Mouse (Mus musculus) spleen, adult 18-20 months (tissue): ENCODE measurements around the gene Crb1.

Experiments used
- DNase-seq, 2 experiments: peaks; one replicate each; pipeline ENCODE4 v3.0.0; 2022; ENCODE audit warnings: mixed read lengths in 2 of 2

Gene Crb1

GRCm38 (mm10) chr1:139210505-139210904, 166.4 kb downstream of the Crb1 start:
- no peak for DNase-seq

GRCm38 (mm10) chr1:139209796-139210195, 167.1 kb downstream of the Crb1 start:
- DNase-seq, result no peak

- no peak for DNase-seq
Observed at GRCm38 (mm10) chr1:139206259-139206658, 170.6 kb downstream of the Crb1 start.

- no peak for DNase-seq
Observed at GRCm38 (mm10) chr1:139203026-139203425, 173.9 kb downstream of the Crb1 start.

- no peak for DNase-seq
Observed at GRCm38 (mm10) chr1:139194428-139195028, 182.4 kb downstream of the Crb1 start.

- no peak for DNase-seq
Observed at GRCm38 (mm10) chr1:139194011-139194410, 182.9 kb downstream of the Crb1 start.

- no peak for DNase-seq
Observed at GRCm38 (mm10) chr1:139192635-139193034, 184.3 kb downstream of the Crb1 start.

GRCm38 (mm10) chr1:139180481-139181149, 196.3 kb downstream of the Crb1 start:
- no peak for DNase-seq

GRCm38 (mm10) chr1:139179707-139180106, 197.2 kb downstream of the Crb1 start:
- DNase-seq, result no peak

GRCm38 (mm10) chr1:139174058-139174832, 202.7 kb downstream of the Crb1 start:
- DNase-seq, result no peak

- no peak for DNase-seq
Observed at GRCm38 (mm10) chr1:139162814-139163213, 214.1 kb downstream of the Crb1 start.

GRCm38 (mm10) chr1:139161619-139162018, 215.3 kb downstream of the Crb1 start:
- DNase-seq, result no peak

GRCm38 (mm10) chr1:139156397-139156796, 220.5 kb downstream of the Crb1 start:
- no peak for DNase-seq

- DNase-seq, result no peak
Observed at GRCm38 (mm10) chr1:139153493-139153892, 223.4 kb downstream of the Crb1 start.

- no peak for DNase-seq
Observed at GRCm38 (mm10) chr1:139153006-139153405, 223.9 kb downstream of the Crb1 start.
